Mouse (Mus musculus) B cell, adult 62 days (primary cell): ENCODE results near the gene 1700018G05Rik. TPM values are rescaled to one million over a fixed set of nuclear protein-coding genes. Genes with fewer than 3 reads are reported as not detected.

Experiments
- total RNA-seq: library from RNA; stranded (reverse); gene quantifications from 4 replicates; pipeline ENCODE4 v1.2.4, GENCODE M21; 2023

Gene 1700018G05Rik
- total RNA-seq, result not detected in 4 replicates

GRCm38 (mm10) chrX:102928072-102928471 lies at the start of gene 1700018G05Rik:
TSS of gene 1700018G05Rik (plus strand) at chrX:102928372.

GRCm38 (mm10) chrX:102908587-102908986 lies 19.6 kb upstream of the 1700018G05Rik start, which contains the start of the genes Dmrtc1a and 1700011M02Rik:
TSS of gene Dmrtc1a (minus strand) at chrX:102908687.
TSS of gene 1700011M02Rik (plus strand) at chrX:102908905.

Other genes with a start within 250 kb of the 1700018G05Rik start
- gene Gm3880, start 241.4 kb upstream of the 1700018G05Rik start, total RNA-seq, result not detected in 4 replicates
- gene Gm9112, start 220.7 kb upstream of the 1700018G05Rik start, total RNA-seq, result not detected in 4 replicates
- not detected in 4 replicates for gene Dmrtc1b, start 220.5 kb upstream of the 1700018G05Rik start, total RNA-seq
- gene Dmrtc1c1, start 125.4 kb upstream of the 1700018G05Rik start, total RNA-seq, result not detected in 4 replicates
- not detected in 4 replicates for gene Dmrtc1c2, start 73.8 kb upstream of the 1700018G05Rik start, total RNA-seq
- gene 1700031F05Rik, start 60.4 kb upstream of the 1700018G05Rik start, total RNA-seq, result not detected in 4 replicates
- not detected in 4 replicates for gene Dmrtc1a, start 19.7 kb upstream of the 1700018G05Rik start, total RNA-seq
- gene 1700011M02Rik, start 19.5 kb upstream of the 1700018G05Rik start, total RNA-seq, result not detected in 4 replicates